Mouse (Mus musculus) MEL (cell line): ENCODE data around the gene Rnps1. TPM values are rescaled to one million over a fixed set of nuclear protein-coding genes. Genes with fewer than 3 reads are reported as not detected.
A peak's percentile ranks its signal among the peaks of the same experiment; 100 is the strongest.

ENCODE experiments used
- DNase-seq: peaks from one replicate; pipeline ENCODE4 v3.0.0; 2011; ENCODE audit warnings: low read depth, low spot score
- H3K27ac ChIP-seq: 2 replicates; pipeline ENCODE4 v1.5.1; 2012; ENCODE audit warnings: low read depth, mild to moderate bottlenecking, control low read depth, low read length, moderate library complexity; ENCODE audit not compliant: control insufficient read depth
- H3K27me3 ChIP-seq, 2 experiments: fragments of 150-350 bp in 1 of 2; sonication (generic) in 1 of 2; 2 replicates each; pipeline ENCODE4 v1.6.1; 2012; ENCODE audit warnings: low read length in 2 of 2, mild to moderate bottlenecking in 2 of 2, improper control_type of control experiment in 1 of 2, moderate library complexity in 1 of 2; ENCODE audit not compliant: insufficient read depth in 2 of 2, control insufficient read depth in 1 of 2
- H3K36me3 ChIP-seq, 2 experiments: 2 replicates each; pipeline ENCODE4 v1.6.1; 2012 to 2014; ENCODE audit warnings: low read length in 2 of 2, improper control_type of control experiment in 1 of 2, inconsistent platforms in 1 of 2, mild to moderate bottlenecking in 1 of 2; ENCODE audit not compliant: insufficient read depth in 2 of 2, control insufficient read depth in 1 of 2
- H3K4me1 ChIP-seq, 2 experiments: fragments of 150-350 bp in 1 of 2; sonication (generic) in 1 of 2; 2 replicates each; pipeline ENCODE4 v1.6.1; 2012; ENCODE audit warnings: low read length in 2 of 2, improper control_type of control experiment in 1 of 2, mild to moderate bottlenecking in 1 of 2; ENCODE audit not compliant: insufficient read depth in 2 of 2, control insufficient read depth in 1 of 2
- H3K4me3 ChIP-seq, 2 experiments: fragments of 150-350 bp in 1 of 2; sonication (generic) in 1 of 2; 2 replicates each; pipeline ENCODE4 v1.5.1; 2012; ENCODE audit warnings: low read depth in 2 of 2, low read length in 2 of 2, mild to moderate bottlenecking in 2 of 2, moderate library complexity in 2 of 2, control low read depth in 1 of 2, improper control_type of control experiment in 1 of 2; ENCODE audit not compliant: control insufficient read depth in 1 of 2, insufficient read depth in 1 of 2
- H3K79me2 ChIP-seq: 2 replicates; pipeline ENCODE4 v1.6.1; 2012; ENCODE audit warnings: mild to moderate bottlenecking, low read length, moderate library complexity; ENCODE audit not compliant: control insufficient read depth, poor library complexity, insufficient read depth
- H3K9ac ChIP-seq: 2 replicates; pipeline ENCODE4 v1.6.1; 2012; ENCODE audit warnings: low read depth, mild to moderate bottlenecking, control low read depth, low read length, moderate library complexity; ENCODE audit not compliant: control insufficient read depth, poor library complexity, severe bottlenecking
- H3K9me3 ChIP-seq: fragments of 150-350 bp; sonication (generic); replicated peaks from 2 replicates; pipeline ENCODE4 v1.6.1; 2012; ENCODE audit warnings: mild to moderate bottlenecking, low read length, improper control_type of control experiment, moderate library complexity; ENCODE audit not compliant: insufficient read depth
- CHD2 ChIP-seq: IDR thresholded peaks from 2 replicates; pipeline ENCODE4 v1.6.1; 2011; ENCODE audit warnings: low read length, improper control_type of control experiment
- ELF1 ChIP-seq: IDR thresholded peaks from 2 replicates; pipeline ENCODE4 v1.6.1; 2014; ENCODE audit warnings: low read depth, mild to moderate bottlenecking, inconsistent platforms, low read length, improper control_type of control experiment, moderate library complexity
- GABPA ChIP-seq: IDR thresholded peaks from 2 replicates; pipeline ENCODE4 v1.6.1; 2012; ENCODE audit warnings: low read depth, mild to moderate bottlenecking, inconsistent platforms, low read length, improper control_type of control experiment, moderate library complexity
- KAT2A ChIP-seq: conservative IDR thresholded peaks from 2 replicates; pipeline ENCODE4 v1.6.1; 2012; ENCODE audit warnings: low read depth, low read length, improper control_type of control experiment, inconsistent platforms
- MYB ChIP-seq: IDR thresholded peaks from 2 replicates; pipeline ENCODE4 v1.6.1; 2011; ENCODE audit warnings: mild to moderate bottlenecking, low read depth, low read length, improper control_type of control experiment
- MYC ChIP-seq: IDR thresholded peaks from 2 replicates; pipeline ENCODE4 v1.6.1; 2011; ENCODE audit warnings: low read depth, mild to moderate bottlenecking, low read length, improper control_type of control experiment, moderate library complexity
- POLR2AphosphoS5 ChIP-seq: IDR thresholded peaks from 2 replicates; pipeline ENCODE4 v1.6.1; 2012; ENCODE audit warnings: low read depth, borderline replicate concordance, mild to moderate bottlenecking, inconsistent platforms, low read length, moderate library complexity, mixed read lengths
- RCOR1 ChIP-seq: IDR thresholded peaks from 2 replicates; pipeline ENCODE4 v1.6.1; 2012; ENCODE audit warnings: low read depth, mild to moderate bottlenecking, inconsistent platforms, low read length, improper control_type of control experiment
- SMC3 ChIP-seq: IDR thresholded peaks from 2 replicates; pipeline ENCODE4 v1.6.1; 2011; ENCODE audit warnings: low read depth, low read length, improper control_type of control experiment
- ZC3H11A ChIP-seq: IDR thresholded peaks from 2 replicates; pipeline ENCODE4 v1.6.1; 2012; ENCODE audit warnings: low read depth, mild to moderate bottlenecking, inconsistent platforms, low read length, improper control_type of control experiment
- polyA plus RNA-seq, 2 experiments: library from polyadenylated mRNA; stranded (reverse) in 1 of 2; unstranded in 1 of 2; fragments of >175 nt in 1 of 2; fragments of >200 nt in 1 of 2; gene quantifications; 2 replicates each; pipeline versions ENCODE4 v1.2.1 to v1.2.4; 2012; ENCODE audit warnings: low replicate concordance in 2 of 2, low read depth in 1 of 2; ENCODE audit not compliant: insufficient read length in 2 of 2, insufficient read depth in 1 of 2, missing spikeins in 1 of 2
- total RNA-seq: library from RNA; depleted of rRNA; stranded (reverse); fragments of 300-350 nt; gene quantifications from 2 replicates; pipeline ENCODE4 v1.2.3, GENCODE M21; 2012; rRNA removed

Gene Rnps1
- total and polyA plus RNA-seq, 3 experiments, result 156 to 282 TPM; not detected in 1

DNA sequence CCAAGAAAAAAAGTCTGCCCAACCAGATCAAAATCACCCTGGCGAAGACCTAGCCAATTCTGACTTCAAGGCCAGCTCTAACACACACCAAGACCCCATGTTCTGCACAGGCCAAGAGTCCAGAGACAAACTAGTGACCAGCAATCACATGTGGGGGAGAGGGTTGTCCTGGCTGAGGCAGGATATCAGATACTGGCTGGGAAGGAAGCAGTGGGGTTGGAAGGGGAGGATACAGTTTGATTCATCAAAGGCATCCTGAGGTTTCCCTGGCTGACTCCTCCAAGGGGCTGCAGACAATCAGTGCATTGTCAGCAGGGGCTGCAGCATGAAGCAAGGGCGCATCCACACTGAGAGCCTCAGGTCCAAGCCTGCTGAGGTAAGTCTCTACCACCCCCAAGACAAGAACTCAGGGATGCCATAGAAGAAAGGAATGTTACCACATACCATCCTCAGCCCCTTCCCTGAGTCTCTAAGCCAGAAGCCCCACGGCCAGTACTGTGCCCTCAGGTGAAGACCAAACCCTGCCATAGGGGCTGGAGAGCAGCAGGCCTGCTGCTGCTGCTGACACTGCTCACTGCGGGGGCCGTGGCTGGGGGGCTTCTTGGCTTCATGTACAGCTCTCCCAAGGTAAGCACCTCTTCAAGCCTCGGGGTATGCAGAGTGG, 59.4 kb downstream of the Rnps1 start, which contains the start of gene Bricd5:
Gene Bricd5, plus strand, starts transcription at position 273 of the 664 bp plus-strand sequence.
- TF ChIP-seq POLR2AphosphoS5, result no peak
- TF ChIP-seq KAT2A, result no peak
- TF ChIP-seq CHD2, result no peak
- no peak for TF ChIP-seq MYB
- TF ChIP-seq ELF1, result no peak
- TF ChIP-seq ZC3H11A, result no peak
- TF ChIP-seq RCOR1, result no peak
- no peak for TF ChIP-seq GABPA
- Histone ChIP-seq H3K27me3 (no peaks in the 10 kb centered on the region), H3K4me1 (peaks cover 0 to 20% of the 10 kb centered on the region in 2 experiments; a peak in 3 of 4 replicates), H3K4me3 (no peak within 1 kb of the TSS), H3K9me3 (no peaks in the 10 kb centered on the region), H3K79me2 (peaks cover 32% of the 10 kb centered on the region), H3K9ac (peak within 1 kb of the TSS; percentile 18; the same call in 1 of the 2 replicates), H3K36me3 (peaks cover 0 to 10% of the 10 kb centered on the region in 2 experiments; a peak in 2 of 4 replicates), H3K27ac (no peak within 1 kb of the TSS)
- no peak for DNase-seq

DNA sequence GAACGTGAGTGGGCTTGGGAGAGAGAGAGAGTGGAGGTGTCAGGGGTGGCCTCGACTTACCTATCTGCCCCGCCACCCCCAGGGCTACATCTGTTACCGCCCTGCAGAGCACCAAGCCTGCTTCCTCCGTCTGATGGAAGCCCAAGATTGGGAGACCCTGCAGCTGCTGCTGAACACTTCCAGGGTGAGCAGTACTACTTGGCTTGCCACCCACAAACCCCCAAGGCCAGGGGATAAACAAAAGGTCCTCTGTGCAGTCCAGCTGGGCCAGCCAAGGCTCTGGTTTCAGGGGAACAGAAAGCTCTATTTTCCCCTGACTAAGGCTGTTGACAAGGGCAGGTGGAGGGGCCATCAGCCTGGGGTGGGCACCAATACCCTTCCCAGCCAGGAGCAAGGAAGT, 60.2 kb downstream of the Rnps1 start:
- Histone ChIP-seq H3K4me1 (peaks cover 0 to 20% of the 10 kb centered on the region in 2 experiments; a peak in 3 of 4 replicates), H3K4me3 (no peak overlapping the region), H3K36me3 (peaks cover 0 to 12% of the 10 kb centered on the region in 2 experiments; a peak in 2 of 4 replicates), H3K9ac (no peak overlapping the region), H3K27ac (no peak overlapping the region), H3K27me3 (no peaks in the 10 kb centered on the region), H3K9me3 (no peaks in the 10 kb centered on the region), H3K79me2 (peaks cover 32% of the 10 kb centered on the region)
- TF ChIP-seq MYC (no peak), SMC3 (no peak)
- DNase-seq, result no peak

Other genes starting within 250 kb of the Rnps1 start
- gene Atp6v0c, start 244.9 kb upstream of the Rnps1 start, total RNA-seq, result 58.4 and 59.3 TPM in 2 replicates
- gene Atp6v0c, start 244.9 kb upstream of the Rnps1 start, polyA plus RNA-seq, result 100 to 1,000 TPM; 125 to 515 TPM
- gene Tbc1d24, start 209.0 kb upstream of the Rnps1 start, total RNA-seq, result 21.8 and 24.3 TPM in 2 replicates
- gene Tbc1d24, start 209.0 kb upstream of the Rnps1 start, polyA plus RNA-seq, result 10 to 100 TPM; 27.3 to 34.2 TPM
- 1.7 and 2.7 TPM in 2 replicates for gene Ntn3, start 205.0 kb upstream of the Rnps1 start, total RNA-seq
- 1 to 10 TPM in 1 of 2 experiments, not detected in 1; 2.5 TPM for gene Ntn3, start 205.0 kb upstream of the Rnps1 start, polyA plus RNA-seq
- gene Tedc2, start 193.7 kb upstream of the Rnps1 start, total RNA-seq, result 18.5 and 22.6 TPM in 2 replicates
- gene Tedc2, start 193.7 kb upstream of the Rnps1 start, polyA plus RNA-seq, result 10 to 100 TPM in 1 of 2 experiments, not detected in 1; 24.6 TPM
- 34.5 and 38.0 TPM in 2 replicates for gene Ccnf, start 163.1 kb upstream of the Rnps1 start, total RNA-seq
- 10 to 100 TPM in 1 of 2 experiments, not detected in 1; 73.9 TPM for gene Ccnf, start 163.1 kb upstream of the Rnps1 start, polyA plus RNA-seq
- gene Abca17, start 63.5 kb upstream of the Rnps1 start, total RNA-seq, result 0.04 and 0.07 TPM in 2 replicates
- gene Abca17, start 63.5 kb upstream of the Rnps1 start, polyA plus RNA-seq, result under 1 TPM in 1 of 2 experiments, not detected in 1; 0.03 TPM
- 27.3 and 32.4 TPM in 2 replicates for gene Abca3, start 62.6 kb upstream of the Rnps1 start, total RNA-seq
- gene Abca3, start 62.6 kb upstream of the Rnps1 start, polyA plus RNA-seq, result 10 to 100 TPM; 36.6 to 37.1 TPM
- 54.4 and 65.6 TPM in 2 replicates for gene Eci1, start 12.1 kb downstream of the Rnps1 start, total RNA-seq
- 10 to 100 TPM in 1 of 2 experiments, not detected in 1; 48.6 TPM for gene Eci1, start 12.1 kb downstream of the Rnps1 start, polyA plus RNA-seq
- 0.49 and 0.62 TPM in 2 replicates for gene Dnase1l2, start 28.5 kb downstream of the Rnps1 start, total RNA-seq
- 1 to 10 TPM in 1 of 2 experiments, not detected in 1; 1.8 TPM for gene Dnase1l2, start 28.5 kb downstream of the Rnps1 start, polyA plus RNA-seq
- 24.3 and 26.0 TPM in 2 replicates for gene E4f1, start 55.7 kb downstream of the Rnps1 start, total RNA-seq
- 10 to 100 TPM in 1 of 2 experiments, not detected in 1; 37.1 TPM for gene E4f1, start 55.7 kb downstream of the Rnps1 start, polyA plus RNA-seq
- gene Pgp, start 55.8 kb downstream of the Rnps1 start, total RNA-seq, result 16.6 and 19.3 TPM in 2 replicates
- 10 to 100 TPM in 1 of 2 experiments, not detected in 1; 55.0 TPM for gene Pgp, start 55.8 kb downstream of the Rnps1 start, polyA plus RNA-seq
- gene Bricd5, start 59.3 kb downstream of the Rnps1 start, total RNA-seq, result 1.1 and 2.0 TPM in 2 replicates
- gene Bricd5, start 59.3 kb downstream of the Rnps1 start, polyA plus RNA-seq, result under 1 TPM in 1 of 2 experiments, not detected in 1; 0.82 TPM
- 28.5 and 35.4 TPM in 2 replicates for gene Mlst8, start 64.5 kb downstream of the Rnps1 start, total RNA-seq
- 10 to 100 TPM in 1 of 2 experiments, not detected in 1; 57.3 TPM for gene Mlst8, start 64.5 kb downstream of the Rnps1 start, polyA plus RNA-seq
- 0.04 and 0.07 TPM in 2 replicates for gene Caskin1, start 74.0 kb downstream of the Rnps1 start, total RNA-seq
- under 1 TPM in 1 of 2 experiments, not detected in 1; 0.38 TPM for gene Caskin1, start 74.0 kb downstream of the Rnps1 start, polyA plus RNA-seq
- gene Traf7, start 113.4 kb downstream of the Rnps1 start, total RNA-seq, result 118 and 121 TPM in 2 replicates
- 100 to 1,000 TPM in 1 of 2 experiments, not detected in 1; 261 TPM for gene Traf7, start 113.4 kb downstream of the Rnps1 start, polyA plus RNA-seq
- 0.89 and 1.0 TPM in 2 replicates for gene Rab26, start 119.6 kb downstream of the Rnps1 start, total RNA-seq
- 1 to 10 TPM in 1 of 2 experiments, not detected in 1; 1.1 TPM for gene Rab26, start 119.6 kb downstream of the Rnps1 start, polyA plus RNA-seq
- 10.3 and 10.6 TPM in 2 replicates for gene Pkd1, start 135.3 kb downstream of the Rnps1 start, total RNA-seq
- 10 to 100 TPM in 1 of 2 experiments, not detected in 1; 10.7 TPM for gene Pkd1, start 135.3 kb downstream of the Rnps1 start, polyA plus RNA-seq
- 44.0 and 48.8 TPM in 2 replicates for gene Tsc2, start 218.1 kb downstream of the Rnps1 start, total RNA-seq
- 10 to 100 TPM in 1 of 2 experiments, not detected in 1; 99.2 TPM for gene Tsc2, start 218.1 kb downstream of the Rnps1 start, polyA plus RNA-seq
- gene Nthl1, start 218.1 kb downstream of the Rnps1 start, total RNA-seq, result 26.1 and 31.4 TPM in 2 replicates
- gene Nthl1, start 218.1 kb downstream of the Rnps1 start, polyA plus RNA-seq, result 100 to 1,000 TPM in 1 of 2 experiments, 10 to 100 TPM in 1; 32.0 to 262 TPM
- gene Slc9a3r2, start 235.8 kb downstream of the Rnps1 start, total RNA-seq, result 0.75 and 0.96 TPM in 2 replicates
- gene Slc9a3r2, start 235.8 kb downstream of the Rnps1 start, polyA plus RNA-seq, result 1 to 10 TPM in 1 of 2 experiments, not detected in 1; 3.5 TPM
- gene Npw, start 243.9 kb downstream of the Rnps1 start, total RNA-seq, result not detected in 2 replicates
- not detected for gene Npw, start 243.9 kb downstream of the Rnps1 start, polyA plus RNA-seq